Mouse (Mus musculus) stomach, postnatal 0 days (tissue): ENCODE data around the gene Parp14.

ENCODE experiments used
- CTCF ChIP-seq: IDR thresholded peaks from 2 replicates; pipeline ENCODE4 v1.5.1; 2016; ENCODE audit warnings: antibody characterized with exemption, low read depth, mild to moderate bottlenecking, moderate library complexity
- EP300 ChIP-seq: optimal IDR thresholded peaks from 2 replicates; pipeline ENCODE3; 2016; ENCODE audit warnings: antibody characterized with exemption

- no peak for TF ChIP-seq EP300
- TF ChIP-seq CTCF: no peak
These were observed 24.2 kb downstream of the Parp14 start for GRCm38 (mm10) chr16:35847138-35847537.
